Mouse (Mus musculus) cerebellum, adult (tissue): Measurements from ENCODE around the gene Sesn1.
A peak's percentile ranks its signal among the peaks of the same experiment; 100 is the strongest.
"Not testable (repeated sequence)": the region's sequence is repeated elsewhere in the genome, so short reads cannot be mapped to it uniquely, and the experiment has no call there.

Experiments
- ATAC-seq: cut with Nextera tagmentation; 2 replicates; pipeline ENCODE4 v1.9.2; 2017; ENCODE audit warnings: mild to moderate bottlenecking, moderate library complexity, mixed read lengths; ENCODE audit not compliant: insufficient number of reproducible peaks, low FRiP score, low TSS enrichment

Sesn1 gene

GRCm38 (mm10) chr10:41901456-41901855 lies 91.7 kb downstream of the Sesn1 start:
- ATAC-seq: no peak

GRCm38 (mm10) chr10:41901864-41902263 lies 92.1 kb downstream of the Sesn1 start:
- ATAC-seq: peak; percentile 66; the same call in 1 of the 2 replicates

GRCm38 (mm10) chr10:41907473-41907872 lies 97.7 kb downstream of the Sesn1 start:
- no peak for ATAC-seq

- no peak for ATAC-seq
Measured at GRCm38 (mm10) chr10:41907950-41908349, 98.2 kb downstream of the Sesn1 start.

- ATAC-seq: no peak
Measured at GRCm38 (mm10) chr10:41908899-41909298, 99.2 kb downstream of the Sesn1 start.

GRCm38 (mm10) chr10:41912290-41912994 lies 102.7 kb downstream of the Sesn1 start:
- no peak for ATAC-seq

GRCm38 (mm10) chr10:41926726-41927125 lies 117.0 kb downstream of the Sesn1 start:
- ATAC-seq: no peak

- no peak for ATAC-seq
Measured at GRCm38 (mm10) chr10:41930966-41931365, 121.2 kb downstream of the Sesn1 start.

- peak; percentile 51 for ATAC-seq
Measured at GRCm38 (mm10) chr10:41931962-41932361, 122.2 kb downstream of the Sesn1 start.

GRCm38 (mm10) chr10:41932943-41933342 lies 123.2 kb downstream of the Sesn1 start:
- no peak for ATAC-seq

GRCm38 (mm10) chr10:41933536-41933935 lies 123.8 kb downstream of the Sesn1 start:
- no peak for ATAC-seq

- peak; percentile 79 for ATAC-seq
Measured at GRCm38 (mm10) chr10:41934633-41935475, 125.1 kb downstream of the Sesn1 start.

- ATAC-seq: peak; percentile 11; the same call in 1 of the 2 replicates
Measured at GRCm38 (mm10) chr10:41935476-41935829, 125.7 kb downstream of the Sesn1 start.

GRCm38 (mm10) chr10:41936100-41936499 lies 126.4 kb downstream of the Sesn1 start:
- no peak for ATAC-seq

- no peak for ATAC-seq
Measured at GRCm38 (mm10) chr10:41937176-41937575, 127.4 kb downstream of the Sesn1 start.

GRCm38 (mm10) chr10:41939090-41939489 lies 129.4 kb downstream of the Sesn1 start:
- ATAC-seq: no peak

- ATAC-seq: not testable (repeated sequence)
Measured at GRCm38 (mm10) chr10:41952354-41952753, 142.6 kb downstream of the Sesn1 start.

- no peak for ATAC-seq
Measured at GRCm38 (mm10) chr10:41952850-41953527, 143.3 kb downstream of the Sesn1 start.

GRCm38 (mm10) chr10:41953528-41953864 lies 143.8 kb downstream of the Sesn1 start:
- no peak for ATAC-seq

GRCm38 (mm10) chr10:41957421-41958225 lies 147.9 kb downstream of the Sesn1 start:
- no peak for ATAC-seq
